Mouse (Mus musculus): ENCODE data around the gene Tyw1. TPM values are rescaled to one million over a fixed set of nuclear protein-coding genes. Genes with fewer than 3 reads are reported as not detected.
A peak's percentile ranks its signal among the peaks of the same experiment; 100 is the strongest.

Gene Tyw1
- polyA plus RNA-seq, 1 experiment: 27.7 TPM

GRCm38 (mm10) chr5:130355223-130355622 is 99.8 kb downstream of the Tyw1 start:
- TF ChIP-seq CTCF (IDR thresholded peaks at IDR 0.05; ENCODE audit: low read depth, low read length): no peak
- TF ChIP-seq POLR2A (IDR thresholded peaks at IDR 0.05; ENCODE audit: insufficient read depth, low read length): no peak
- TF ChIP-seq EP300 (IDR thresholded peaks at IDR 0.05; ENCODE audit: insufficient read depth, low read depth, low read length): no peak
- no peaks in the 10 kb centered on the region for H3K9me3 ChIP-seq (replicated peaks; ENCODE audit: control insufficient read depth, insufficient read depth, low read length, poor library complexity, severe bottlenecking)
- no peak overlapping the region for H3K4me3 ChIP-seq (ENCODE audit: low read depth, low read length)
- no peaks in the 10 kb centered on the region for H3K36me3 ChIP-seq (ENCODE audit: control insufficient read depth, insufficient read depth, low read length, poor library complexity, severe bottlenecking)
- H3K4me1 ChIP-seq (ENCODE audit: control insufficient read depth, insufficient read depth, low read length): no peaks in the 10 kb centered on the region
- no peaks in the 10 kb centered on the region for H3K27me3 ChIP-seq (ENCODE audit: control insufficient read depth, insufficient read depth, low read length, poor library complexity, severe bottlenecking)
- no peak overlapping the region for H3K9ac ChIP-seq (ENCODE audit: low read depth, poor library complexity, severe bottlenecking)
- H3K27ac ChIP-seq (ENCODE audit: insufficient read depth, low read length): no peak overlapping the region

GRCm38 (mm10) chr5:130363111-130363510 is 107.7 kb downstream of the Tyw1 start:
- Histone ChIP-seq H3K4me3 (ENCODE audit: low read depth, low read length) (no peak overlapping the region), H3K27ac (ENCODE audit: insufficient read depth, low read length) (no peak overlapping the region), H3K4me1 (ENCODE audit: control insufficient read depth, insufficient read depth, low read length) (peaks cover 4% of the 10 kb centered on the region), H3K9me3 (replicated peaks; ENCODE audit: control insufficient read depth, insufficient read depth, low read length, poor library complexity, severe bottlenecking) (no peaks in the 10 kb centered on the region), H3K36me3 (ENCODE audit: control insufficient read depth, insufficient read depth, low read length, poor library complexity, severe bottlenecking) (no peaks in the 10 kb centered on the region), H3K9ac (ENCODE audit: low read depth, poor library complexity, severe bottlenecking) (no peak overlapping the region), H3K27me3 (ENCODE audit: control insufficient read depth, insufficient read depth, low read length, poor library complexity, severe bottlenecking) (no peaks in the 10 kb centered on the region)
- no peak for TF ChIP-seq POLR2A (IDR thresholded peaks at IDR 0.05; ENCODE audit: insufficient read depth, low read length)
- no peak for TF ChIP-seq CTCF (IDR thresholded peaks at IDR 0.05; ENCODE audit: low read depth, low read length)
- no peak for TF ChIP-seq EP300 (IDR thresholded peaks at IDR 0.05; ENCODE audit: insufficient read depth, low read depth, low read length)

GRCm38 (mm10) chr5:130363773-130364172 is 108.4 kb downstream of the Tyw1 start:
- no peak for TF ChIP-seq POLR2A (IDR thresholded peaks at IDR 0.05; ENCODE audit: insufficient read depth, low read length)
- no peak for TF ChIP-seq EP300 (IDR thresholded peaks at IDR 0.05; ENCODE audit: insufficient read depth, low read depth, low read length)
- no peak for TF ChIP-seq CTCF (IDR thresholded peaks at IDR 0.05; ENCODE audit: low read depth, low read length)
- Histone ChIP-seq H3K9ac (ENCODE audit: low read depth, poor library complexity, severe bottlenecking) (no peak overlapping the region), H3K27me3 (ENCODE audit: control insufficient read depth, insufficient read depth, low read length, poor library complexity, severe bottlenecking) (no peaks in the 10 kb centered on the region), H3K27ac (ENCODE audit: insufficient read depth, low read length) (no peak overlapping the region), H3K9me3 (replicated peaks; ENCODE audit: control insufficient read depth, insufficient read depth, low read length, poor library complexity, severe bottlenecking) (no peaks in the 10 kb centered on the region), H3K36me3 (ENCODE audit: control insufficient read depth, insufficient read depth, low read length, poor library complexity, severe bottlenecking) (no peaks in the 10 kb centered on the region), H3K4me3 (ENCODE audit: low read depth, low read length) (no peak overlapping the region), H3K4me1 (ENCODE audit: control insufficient read depth, insufficient read depth, low read length) (peaks cover 4% of the 10 kb centered on the region)

- no peaks in the 10 kb centered on the region for H3K36me3 ChIP-seq (ENCODE audit: control insufficient read depth, insufficient read depth, low read length, poor library complexity, severe bottlenecking)
- TF ChIP-seq EP300 (IDR thresholded peaks at IDR 0.05; ENCODE audit: insufficient read depth, low read depth, low read length): no peak
- TF ChIP-seq CTCF (IDR thresholded peaks at IDR 0.05; ENCODE audit: low read depth, low read length): no peak
- no peak for TF ChIP-seq POLR2A (IDR thresholded peaks at IDR 0.05; ENCODE audit: insufficient read depth, low read length)
- no peaks in the 10 kb centered on the region for H3K27me3 ChIP-seq (ENCODE audit: control insufficient read depth, insufficient read depth, low read length, poor library complexity, severe bottlenecking)
- H3K9me3 ChIP-seq (replicated peaks; ENCODE audit: control insufficient read depth, insufficient read depth, low read length, poor library complexity, severe bottlenecking): no peaks in the 10 kb centered on the region
- no peak overlapping the region for H3K4me3 ChIP-seq (ENCODE audit: low read depth, low read length)
- peaks cover under 1% of the 10 kb centered on the region for H3K4me1 ChIP-seq (ENCODE audit: control insufficient read depth, insufficient read depth, low read length)
- no peak overlapping the region for H3K27ac ChIP-seq (ENCODE audit: insufficient read depth, low read length)
- H3K9ac ChIP-seq (ENCODE audit: low read depth, poor library complexity, severe bottlenecking): no peak overlapping the region
These were observed 112.8 kb downstream of the Tyw1 start for GRCm38 (mm10) chr5:130368236-130368635.

- Histone ChIP-seq H3K36me3 (ENCODE audit: control insufficient read depth, insufficient read depth, low read length, poor library complexity, severe bottlenecking) (no peaks in the 10 kb centered on the region), H3K4me3 (ENCODE audit: low read depth, low read length) (0 out of 2 replicates have a peak within 1 kb of the TSS, but pooled peaks have one; percentile 3), H3K9ac (ENCODE audit: low read depth, poor library complexity, severe bottlenecking) (no peak within 1 kb of the TSS), H3K27me3 (ENCODE audit: control insufficient read depth, insufficient read depth, low read length, poor library complexity, severe bottlenecking) (no peaks in the 10 kb centered on the region), H3K9me3 (replicated peaks; ENCODE audit: control insufficient read depth, insufficient read depth, low read length, poor library complexity, severe bottlenecking) (no peaks in the 10 kb centered on the region), H3K4me1 (ENCODE audit: control insufficient read depth, insufficient read depth, low read length) (no peaks in the 10 kb centered on the region), H3K27ac (ENCODE audit: insufficient read depth, low read length) (no peak within 1 kb of the TSS)
- TF ChIP-seq CTCF (IDR thresholded peaks at IDR 0.05; ENCODE audit: low read depth, low read length) (no peak), EP300 (IDR thresholded peaks at IDR 0.05; ENCODE audit: insufficient read depth, low read depth, low read length) (no peak), POLR2A (IDR thresholded peaks at IDR 0.05; ENCODE audit: insufficient read depth, low read length) (no peak)
These were observed 113.8 kb downstream of the Tyw1 start, which contains the start of gene Caln1 for GRCm38 (mm10) chr5:130369237-130369636. Gene Caln1 (plus strand): TSS chr5:130369455.

- H3K4me1 ChIP-seq (ENCODE audit: control insufficient read depth, insufficient read depth, low read length): no peaks in the 10 kb centered on the region
- TF ChIP-seq POLR2A (IDR thresholded peaks at IDR 0.05; ENCODE audit: insufficient read depth, low read length): no peak
- TF ChIP-seq CTCF (IDR thresholded peaks at IDR 0.05; ENCODE audit: low read depth, low read length): no peak
- TF ChIP-seq EP300 (IDR thresholded peaks at IDR 0.05; ENCODE audit: insufficient read depth, low read depth, low read length): no peak
- H3K27ac ChIP-seq (ENCODE audit: insufficient read depth, low read length): no peak overlapping the region
- no peaks in the 10 kb centered on the region for H3K27me3 ChIP-seq (ENCODE audit: control insufficient read depth, insufficient read depth, low read length, poor library complexity, severe bottlenecking)
- no peaks in the 10 kb centered on the region for H3K36me3 ChIP-seq (ENCODE audit: control insufficient read depth, insufficient read depth, low read length, poor library complexity, severe bottlenecking)
- no peak overlapping the region for H3K4me3 ChIP-seq (ENCODE audit: low read depth, low read length)
- H3K9me3 ChIP-seq (replicated peaks; ENCODE audit: control insufficient read depth, insufficient read depth, low read length, poor library complexity, severe bottlenecking): no peaks in the 10 kb centered on the region
- no peak overlapping the region for H3K9ac ChIP-seq (ENCODE audit: low read depth, poor library complexity, severe bottlenecking)
These were observed 120.0 kb downstream of the Tyw1 start for GRCm38 (mm10) chr5:130375411-130375810.
